Mouse (Mus musculus) stomach, adult 2 months (tissue): Measurements from ENCODE around the gene Fads6. TPM values are rescaled to one million over a fixed set of nuclear protein-coding genes. Genes with fewer than 3 reads are reported as not detected.

ENCODE experiments used
- polyA plus RNA-seq: library from polyadenylated mRNA; depleted of rRNA; stranded (reverse); fragments of >200 nt; gene quantifications from 2 replicates; pipeline ENCODE4 v1.2.3, GENCODE M21; 2012; rRNA removed

The Fads6 gene
- polyA plus RNA-seq = 6.2 and 6.6 TPM in 2 replicates

GRCm38 (mm10) chr11:115297214-115297826 lies at the start of gene Fads6:
TSS of gene Fads6 (minus strand) at chr11:115297663.

GRCm38 (mm10) chr11:115334531-115334930 lies 37.1 kb upstream of the Fads6 start, which contains the start of gene Otop3:
TSS of gene Otop3 (plus strand) at chr11:115334731.

GRCm38 (mm10) chr11:115321906-115322693 lies 24.6 kb upstream of the Fads6 start, which contains the start of gene Ush1g:
TSS of gene Ush1g (minus strand) at chr11:115322041.

GRCm38 (mm10) chr11:115306863-115307262 lies 9.4 kb upstream of the Fads6 start, which contains the start of gene Otop2:
TSS of gene Otop2 (plus strand) at chr11:115307163.

GRCm38 (mm10) chr11:115276780-115277603 lies 20.5 kb downstream of the Fads6 start, which contains the start of gene Fdxr:
TSS of gene Fdxr (minus strand) at chr11:115277050.

GRCm38 (mm10) chr11:115267061-115267883 lies 30.2 kb downstream of the Fads6 start, which contains the start of gene Grin2c:
TSS of gene Grin2c (minus strand) at chr11:115267243.

Other genes starting within 250 kb of the Fads6 start
- 2.0 and 7.5 TPM in 2 replicates for gene Cd300ld3, start 249.3 kb downstream of the Fads6 start, polyA plus RNA-seq
- gene Cd300e, start 235.5 kb downstream of the Fads6 start, polyA plus RNA-seq = 0.12 and 0.21 TPM in 2 replicates
- 0.74 and 1.2 TPM in 2 replicates for gene Rab37, start 206.2 kb downstream of the Fads6 start, polyA plus RNA-seq
- gene Cd300lf, start 163.7 kb downstream of the Fads6 start, polyA plus RNA-seq = 1.7 and 2.3 TPM in 2 replicates
- 43.1 and 57.6 TPM in 2 replicates for gene Slc9a3r1, start 134.3 kb downstream of the Fads6 start, polyA plus RNA-seq
- gene Tmem104, start 110.2 kb downstream of the Fads6 start, polyA plus RNA-seq = 7.5 and 8.3 TPM in 2 replicates
- 6.5 and 8.5 TPM in 2 replicates for gene Nat9, start 109.8 kb downstream of the Fads6 start, polyA plus RNA-seq
- gene Grin2c, start 30.4 kb downstream of the Fads6 start, polyA plus RNA-seq = 0.06 and 0.31 TPM in 2 replicates
- gene Fdxr, start 20.6 kb downstream of the Fads6 start, polyA plus RNA-seq = 12.4 and 13.3 TPM in 2 replicates
- gene Otop2, start 9.5 kb upstream of the Fads6 start, polyA plus RNA-seq = 16.1 and 21.0 TPM in 2 replicates
- gene Ush1g, start 24.4 kb upstream of the Fads6 start, polyA plus RNA-seq = 1.5 and 2.2 TPM in 2 replicates
- gene Otop3, start 37.1 kb upstream of the Fads6 start, polyA plus RNA-seq = 23.8 and 26.0 TPM in 2 replicates
- 80.8 and 93.5 TPM in 2 replicates for gene Hid1, start 70.1 kb upstream of the Fads6 start, polyA plus RNA-seq
- 4.8 and 5.7 TPM in 2 replicates for gene Cdr2l, start 84.3 kb upstream of the Fads6 start, polyA plus RNA-seq
- gene Mrpl58, start 106.1 kb upstream of the Fads6 start, polyA plus RNA-seq = 36.6 and 39.3 TPM in 2 replicates
- gene Atp5h, start 122.3 kb upstream of the Fads6 start, polyA plus RNA-seq = 14.7 and 18.0 TPM in 2 replicates
- gene Kctd2, start 122.5 kb upstream of the Fads6 start, polyA plus RNA-seq = 12.6 and 14.1 TPM in 2 replicates
- gene Trim80, start 142.9 kb upstream of the Fads6 start, polyA plus RNA-seq = 0.16 and 0.19 TPM in 2 replicates
- 25.7 and 34.8 TPM in 2 replicates for gene Slc16a5, start 164.8 kb upstream of the Fads6 start, polyA plus RNA-seq
- 6.0 and 11.3 TPM in 2 replicates for gene Armc7, start 178.0 kb upstream of the Fads6 start, polyA plus RNA-seq
- 32.8 and 35.6 TPM in 2 replicates for gene Nt5c, start 194.2 kb upstream of the Fads6 start, polyA plus RNA-seq
- 192 and 238 TPM in 2 replicates for gene Jpt1, start 216.7 kb upstream of the Fads6 start, polyA plus RNA-seq
- gene Sumo2, start 238.6 kb upstream of the Fads6 start, polyA plus RNA-seq = 5.7 and 7.7 TPM in 2 replicates